Mouse (Mus musculus) adrenal gland, postnatal 10 days (tissue): ENCODE measurements around the gene Elfn2. TPM values are rescaled to one million over a fixed set of nuclear protein-coding genes. Genes with fewer than 3 reads are reported as not detected.

Source experiments
- DNase-seq: peaks from one replicate; pipeline ENCODE4 v3.0.0; 2021; ENCODE audit warnings: mixed read lengths
- total RNA-seq, 2 experiments: library from RNA; stranded (reverse); gene quantifications; 2 replicates each; pipeline ENCODE4 v1.2.3; 2021

Gene Elfn2
- total RNA-seq, 2 experiments from 2014 or later = 2.5 to 2.9 TPM

- DNase-seq = no peak
Measured at GRCm38 (mm10) chr15:78681781-78682180, 36.8 kb downstream of the Elfn2 start.

- peak; percentile 38 for DNase-seq
Measured at GRCm38 (mm10) chr15:78681301-78681700, 37.3 kb downstream of the Elfn2 start.

GRCm38 (mm10) chr15:78680291-78680690 lies 38.3 kb downstream of the Elfn2 start:
- no peak for DNase-seq

- DNase-seq = no peak
Measured at GRCm38 (mm10) chr15:78677708-78678107, 40.9 kb downstream of the Elfn2 start.

DNA sequence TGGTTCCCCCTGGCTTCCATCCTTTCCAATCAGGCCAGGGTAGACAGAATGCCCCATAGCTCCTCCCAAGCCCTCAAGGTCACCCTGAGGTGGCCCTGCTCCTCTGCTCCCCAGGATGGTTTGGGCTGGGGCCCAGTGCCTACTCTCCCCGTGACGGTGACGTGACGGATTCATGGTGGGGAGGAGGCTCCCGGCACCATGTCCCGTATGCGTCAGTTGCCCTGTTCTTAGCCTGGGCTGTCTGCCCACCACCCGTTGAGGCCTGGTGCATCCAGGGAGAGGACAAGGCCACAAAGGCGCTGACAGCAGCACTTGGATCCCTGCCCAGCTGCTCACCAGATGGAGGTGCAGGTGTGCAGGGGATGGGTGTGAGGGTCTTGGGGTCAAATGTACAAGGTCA lies 41.6 kb downstream of the Elfn2 start:
- peak; percentile 73 for DNase-seq

DNA sequence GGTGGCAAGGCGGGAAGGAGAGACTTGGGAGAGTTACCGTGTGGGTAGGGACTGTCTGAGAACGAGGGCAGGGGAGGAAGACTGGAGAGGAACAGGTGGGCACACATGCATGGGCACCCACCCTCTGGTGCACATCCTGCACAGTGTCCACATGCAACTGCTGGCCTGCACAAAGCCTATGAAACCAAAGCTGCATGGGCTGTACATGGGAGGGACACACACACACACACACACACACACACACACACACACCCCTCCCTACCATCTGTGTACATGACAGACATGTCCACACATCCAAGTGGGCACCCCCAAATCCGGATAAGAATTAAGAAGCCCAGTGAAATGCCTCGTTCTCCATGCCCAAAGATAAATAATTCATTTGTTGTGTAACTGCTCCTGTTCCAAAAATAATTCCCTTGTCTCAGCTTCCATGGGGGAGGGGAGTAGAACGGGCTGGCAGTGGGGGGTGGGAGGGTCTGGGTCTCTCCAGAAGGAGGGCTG lies 43.6 kb downstream of the Elfn2 start:
- DNase-seq = no peak

- peak; percentile 76 for DNase-seq
Measured at GRCm38 (mm10) chr15:78673436-78673835, 45.1 kb downstream of the Elfn2 start.

DNA sequence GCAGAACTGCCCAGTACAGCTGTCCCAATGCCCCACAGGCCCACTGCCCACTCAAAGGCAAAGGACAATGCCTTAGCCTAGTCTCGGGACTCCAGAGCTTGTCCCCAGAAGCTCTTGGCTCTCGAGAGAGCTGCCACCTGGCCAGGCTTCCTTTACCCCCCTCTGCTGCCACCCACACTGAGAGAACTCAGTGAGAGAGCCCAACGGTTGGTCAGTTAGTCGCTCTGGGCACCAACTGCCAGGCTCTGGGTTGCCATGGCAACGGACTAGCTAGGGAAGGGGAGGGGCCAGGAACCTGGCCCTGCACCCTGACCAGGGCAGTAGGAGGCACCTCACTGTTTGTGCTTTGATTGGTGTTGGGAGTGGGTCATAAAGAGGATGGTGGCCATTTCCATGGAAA lies 48.2 kb downstream of the Elfn2 start:
- DNase-seq = peak; percentile 61

GRCm38 (mm10) chr15:78669221-78669871 lies 49.2 kb downstream of the Elfn2 start:
- no peak for DNase-seq

DNA sequence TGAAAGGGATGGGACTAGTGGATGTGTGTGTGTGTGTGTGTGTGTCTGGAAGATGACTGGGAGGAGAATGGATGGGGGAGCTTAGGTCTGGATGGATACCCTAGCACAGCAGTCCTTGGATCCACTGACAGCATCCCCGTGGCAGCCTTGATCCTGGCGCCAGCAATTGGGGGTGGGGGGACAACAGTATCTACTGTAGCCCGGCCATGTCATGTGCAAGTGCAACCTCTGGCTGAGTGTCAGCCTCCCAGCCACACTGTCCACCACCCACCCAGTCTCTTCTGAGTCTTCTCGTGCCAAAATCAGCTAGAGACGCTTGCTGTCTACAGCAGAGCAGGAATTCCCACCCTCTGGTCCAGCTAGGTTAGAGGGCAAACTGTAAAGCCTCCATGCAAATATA lies 54.3 kb downstream of the Elfn2 start:
- no peak for DNase-seq

GRCm38 (mm10) chr15:78651169-78651568 lies 67.4 kb downstream of the Elfn2 start:
- DNase-seq = no peak

- DNase-seq = peak; percentile 81
Measured at GRCm38 (mm10) chr15:78647746-78648145, 70.8 kb downstream of the Elfn2 start.

- no peak for DNase-seq
Measured at GRCm38 (mm10) chr15:78644606-78645005, 74.0 kb downstream of the Elfn2 start.

GRCm38 (mm10) chr15:78643633-78644032 lies 74.9 kb downstream of the Elfn2 start:
- DNase-seq = no peak

DNA sequence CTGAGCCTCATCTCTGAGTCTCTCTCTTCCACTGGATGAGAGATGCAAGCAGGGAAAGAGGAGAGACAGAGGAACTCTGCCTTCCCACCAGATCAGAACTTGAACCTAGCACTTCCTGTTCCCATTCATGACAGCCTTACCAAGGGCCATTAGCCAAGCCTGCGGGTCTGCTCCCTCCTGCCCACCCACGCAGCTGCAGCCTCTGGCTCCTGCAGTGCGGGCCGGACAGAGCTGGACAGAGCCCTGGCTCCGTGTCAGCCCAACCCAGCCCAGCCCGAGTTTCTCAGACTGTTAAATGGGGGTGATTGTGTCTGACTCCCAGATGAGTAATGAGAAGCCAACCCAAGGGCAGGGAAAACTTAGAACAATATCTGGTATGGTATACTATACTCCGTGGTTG lies 83.3 kb downstream of the Elfn2 start:
- DNase-seq = peak; percentile 30

DNA sequence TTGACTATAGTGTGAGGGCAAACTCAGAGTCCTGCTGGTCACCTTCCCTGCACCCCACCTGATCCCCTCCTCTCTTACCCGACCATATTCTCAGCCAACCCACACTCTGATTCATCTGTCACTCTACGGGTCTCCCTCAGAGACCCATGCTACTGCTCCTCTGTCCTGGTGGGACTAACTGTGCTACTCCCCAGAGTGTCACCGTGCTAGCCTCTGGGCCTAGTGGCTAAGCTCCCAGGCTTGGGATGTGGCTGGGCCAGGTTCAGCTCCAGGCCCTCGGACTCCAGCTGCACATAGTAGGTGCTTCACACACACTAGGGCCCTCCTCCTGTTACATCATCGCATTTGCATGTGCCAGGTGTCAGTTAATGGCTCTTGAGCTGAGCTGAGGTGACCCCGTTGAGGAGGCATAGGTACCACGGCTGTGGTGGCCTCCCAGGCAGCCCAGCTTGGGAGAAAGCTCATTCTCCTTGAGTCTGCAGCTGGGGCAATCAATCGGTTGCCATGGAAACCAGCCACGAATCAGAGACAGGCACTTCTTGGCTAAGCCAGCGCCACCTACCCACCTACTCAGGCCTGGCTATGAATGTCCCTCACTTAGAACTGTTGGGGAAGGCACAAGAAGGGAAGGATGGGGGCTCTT lies 84.4 kb downstream of the Elfn2 start:
- no peak for DNase-seq

- DNase-seq = no peak
Measured at GRCm38 (mm10) chr15:78633413-78633812, 85.2 kb downstream of the Elfn2 start.

- DNase-seq = no peak
Measured at GRCm38 (mm10) chr15:78632387-78632786, 86.2 kb downstream of the Elfn2 start.

GRCm38 (mm10) chr15:78626285-78626684 lies 92.3 kb downstream of the Elfn2 start:
- no peak for DNase-seq

- no peak for DNase-seq
Measured at GRCm38 (mm10) chr15:78624961-78625360, 93.6 kb downstream of the Elfn2 start.

GRCm38 (mm10) chr15:78624431-78624950 lies 94.1 kb downstream of the Elfn2 start:
- DNase-seq = peak; percentile 91

DNA sequence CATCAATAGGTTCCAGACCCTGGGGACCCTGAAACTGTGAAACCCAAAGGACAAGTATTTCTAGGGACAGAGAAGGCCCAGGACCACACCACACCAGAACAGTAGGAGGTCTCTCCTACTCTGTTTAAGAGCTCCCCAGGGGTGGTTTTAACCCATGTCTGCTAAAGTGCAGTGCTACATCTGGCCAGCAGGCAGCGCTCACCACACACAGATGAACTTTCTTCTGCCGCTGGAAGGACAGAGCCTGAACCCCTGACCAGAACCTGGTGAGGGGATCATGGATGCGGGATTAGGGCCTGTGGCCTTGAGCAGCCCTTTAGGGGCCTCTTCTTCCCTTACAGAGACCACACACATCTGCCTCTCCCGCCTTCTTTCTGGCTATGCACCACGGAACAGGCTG lies 95.1 kb downstream of the Elfn2 start:
- DNase-seq = peak; percentile 86
